Mouse (Mus musculus): ENCODE data around the gene Erc1. TPM values are rescaled to one million over a fixed set of nuclear protein-coding genes. Genes with fewer than 3 reads are reported as not detected.

The Erc1 gene
- polyA plus RNA-seq (2014; fragmentation: Nextera tagmentation; extraction: Ambion mirVana): 23.7 and 25.4 TPM in 2 replicates

GRCm38 (mm10) chr6:119848034-119848695, at the start of gene Erc1:
TSS of gene Erc1 (minus strand) at chr6:119848167.
- peak within 1 kb of the TSS; percentile 90 for H3K4me3 ChIP-seq (ENCODE audit: low read depth, low read length)
- DNase-seq (ENCODE audit: low spot score, missing footprints) (peak; percentile 99), ATAC-seq (ENCODE audit: low FRiP score) (peak; percentile 95)
- H3K4me2 ChIP-seq: peak within 1 kb of the TSS; percentile 71
- no peaks in the 10 kb centered on the region for H3K9me3 ChIP-seq (ENCODE audit: control insufficient read depth, low read length)
- H3K4me1 ChIP-seq (ENCODE audit: control insufficient read depth, insufficient read depth, low read length): peaks cover 14% of the 10 kb centered on the region
- no peaks in the 10 kb centered on the region for H3K36me3 ChIP-seq (ENCODE audit: control insufficient read depth, insufficient read depth, low read length)
- WGBS: under 1% methylated on average over 48 of the region's 73 CpGs
- peak within 1 kb of the TSS; percentile 87 for H3K9ac ChIP-seq (ENCODE audit: low read length)
- no peaks in the 10 kb centered on the region for H3K27me3 ChIP-seq (ENCODE audit: control insufficient read depth, insufficient read depth, low read length)
- H3K27ac ChIP-seq (ENCODE audit: low read depth, low read length): peak within 1 kb of the TSS; percentile 78

GRCm38 (mm10) chr6:119892711-119893110, 44.7 kb upstream of the Erc1 start:
- no peak for DNase-seq (ENCODE audit: low spot score, missing footprints)
- no peaks in the 10 kb centered on the region for H3K9me3 ChIP-seq (ENCODE audit: control insufficient read depth, low read length)
- H3K27me3 ChIP-seq (ENCODE audit: control insufficient read depth, insufficient read depth, low read length): no peaks in the 10 kb centered on the region
- H3K4me1 ChIP-seq (ENCODE audit: control insufficient read depth, insufficient read depth, low read length): no peaks in the 10 kb centered on the region
- ATAC-seq (ENCODE audit: low FRiP score): no peak
- H3K27ac ChIP-seq (ENCODE audit: low read depth, low read length): no peak overlapping the region
- WGBS: 77% methylated on average over 7 of the region's 7 CpGs
- no peak overlapping the region for H3K9ac ChIP-seq (ENCODE audit: low read length)
- no peaks in the 10 kb centered on the region for H3K36me3 ChIP-seq (ENCODE audit: control insufficient read depth, insufficient read depth, low read length)
- H3K4me3 ChIP-seq (ENCODE audit: low read depth, low read length): no peak overlapping the region
- no peak overlapping the region for H3K4me2 ChIP-seq

DNA sequence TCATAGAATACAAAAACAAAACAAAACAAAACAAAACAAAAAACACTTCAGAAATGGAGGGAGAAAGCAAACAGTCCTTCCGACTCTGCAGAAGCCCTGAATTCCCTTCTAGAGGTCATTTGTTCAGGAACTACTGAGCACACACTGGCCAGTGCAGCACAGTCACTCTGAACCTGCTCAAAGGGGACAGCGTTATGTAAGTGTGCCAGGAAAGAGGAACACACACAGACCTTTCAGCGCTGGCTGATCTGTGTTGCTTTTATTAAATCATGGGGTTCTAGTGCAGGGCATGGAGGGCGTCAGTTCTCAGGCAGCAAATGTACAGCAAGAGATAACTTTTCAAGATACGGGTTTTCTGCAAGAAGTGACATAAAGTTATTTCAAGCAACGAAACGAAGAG, 35.2 kb upstream of the Erc1 start:
- no peak overlapping the region for H3K27ac ChIP-seq (ENCODE audit: low read depth, low read length)
- no peak overlapping the region for H3K4me3 ChIP-seq (ENCODE audit: low read depth, low read length)
- no peak overlapping the region for H3K9ac ChIP-seq (ENCODE audit: low read length)
- no peaks in the 10 kb centered on the region for H3K27me3 ChIP-seq (ENCODE audit: control insufficient read depth, insufficient read depth, low read length)
- H3K4me2 ChIP-seq: no peak overlapping the region
- no peak for ATAC-seq (ENCODE audit: low FRiP score)
- no peak for DNase-seq (ENCODE audit: low spot score, missing footprints)
- no peaks in the 10 kb centered on the region for H3K9me3 ChIP-seq (ENCODE audit: control insufficient read depth, low read length)
- WGBS: 82% methylated on average over 7 of the region's 7 CpGs
- H3K4me1 ChIP-seq (ENCODE audit: control insufficient read depth, insufficient read depth, low read length): no peaks in the 10 kb centered on the region
- H3K36me3 ChIP-seq (ENCODE audit: control insufficient read depth, insufficient read depth, low read length): no peaks in the 10 kb centered on the region

DNA sequence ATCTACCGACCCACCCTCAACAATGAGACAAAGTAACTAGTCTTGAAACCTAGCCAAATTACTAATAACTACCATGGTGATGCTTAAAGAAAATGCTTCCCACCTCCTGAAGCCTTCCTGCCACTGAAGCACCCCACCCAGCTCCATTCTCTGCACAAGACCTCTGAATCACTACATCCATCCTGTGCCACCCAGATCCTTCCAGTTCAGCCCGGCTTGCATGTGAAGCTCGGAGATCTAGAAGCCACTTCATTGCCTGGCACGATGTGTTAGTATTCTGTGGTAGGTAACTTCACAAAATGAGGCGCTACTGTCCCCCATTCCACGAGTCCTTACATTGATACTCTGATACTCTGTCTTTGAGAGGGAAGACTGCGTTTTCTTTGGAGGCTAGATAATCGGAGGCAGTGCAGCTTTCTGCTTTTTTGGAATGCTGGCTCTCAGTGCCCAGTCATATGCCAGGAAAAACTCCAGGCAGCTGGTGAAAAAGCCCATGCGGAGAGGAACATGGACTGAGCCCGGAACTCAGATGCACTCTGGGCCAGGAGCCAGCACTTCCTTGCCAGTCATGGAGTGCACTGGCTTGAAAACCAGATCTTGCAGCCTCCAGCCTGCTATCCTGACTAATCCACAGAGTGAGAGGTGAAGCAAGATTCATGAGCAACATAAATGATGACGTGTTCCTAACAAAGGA, 16.5 kb upstream of the Erc1 start:
- Histone ChIP-seq H3K27ac (ENCODE audit: low read depth, low read length) (no peak overlapping the region), H3K27me3 (ENCODE audit: control insufficient read depth, insufficient read depth, low read length) (no peaks in the 10 kb centered on the region), H3K9me3 (ENCODE audit: control insufficient read depth, low read length) (no peaks in the 10 kb centered on the region), H3K4me1 (ENCODE audit: control insufficient read depth, insufficient read depth, low read length) (no peaks in the 10 kb centered on the region; the same call in 1 of the 2 replicates), H3K36me3 (ENCODE audit: control insufficient read depth, insufficient read depth, low read length) (no peaks in the 10 kb centered on the region), H3K9ac (ENCODE audit: low read length) (no peak overlapping the region), H3K4me3 (ENCODE audit: low read depth, low read length) (no peak overlapping the region), H3K4me2 (no peak overlapping the region)
- ATAC-seq (ENCODE audit: low FRiP score) (no peak), DNase-seq (ENCODE audit: low spot score, missing footprints) (no peak)
- 92% methylated on average over 11 of the region's 11 CpGs for WGBS

GRCm38 (mm10) chr6:119861519-119861918, 13.6 kb upstream of the Erc1 start:
- H3K9ac ChIP-seq (ENCODE audit: low read length): no peak overlapping the region
- H3K4me3 ChIP-seq (ENCODE audit: low read depth, low read length): no peak overlapping the region
- peak; percentile 88 for DNase-seq (ENCODE audit: low spot score, missing footprints)
- H3K9me3 ChIP-seq (ENCODE audit: control insufficient read depth, low read length): no peaks in the 10 kb centered on the region
- no peaks in the 10 kb centered on the region for H3K36me3 ChIP-seq (ENCODE audit: control insufficient read depth, insufficient read depth, low read length)
- no peaks in the 10 kb centered on the region; the same call in 1 of the 2 replicates for H3K4me1 ChIP-seq (ENCODE audit: control insufficient read depth, insufficient read depth, low read length)
- no peak overlapping the region for H3K27ac ChIP-seq (ENCODE audit: low read depth, low read length)
- no peak overlapping the region for H3K4me2 ChIP-seq
- WGBS: 32% methylated on average over 8 of the region's 8 CpGs
- no peak for ATAC-seq (ENCODE audit: low FRiP score)
- H3K27me3 ChIP-seq (ENCODE audit: control insufficient read depth, insufficient read depth, low read length): no peaks in the 10 kb centered on the region

- Histone ChIP-seq H3K9ac (ENCODE audit: low read length) (no peak overlapping the region), H3K27me3 (ENCODE audit: control insufficient read depth, insufficient read depth, low read length) (no peaks in the 10 kb centered on the region), H3K9me3 (ENCODE audit: control insufficient read depth, low read length) (no peaks in the 10 kb centered on the region), H3K27ac (ENCODE audit: low read depth, low read length) (no peak overlapping the region), H3K4me1 (ENCODE audit: control insufficient read depth, insufficient read depth, low read length) (no peaks in the 10 kb centered on the region; the same call in 1 of the 2 replicates), H3K36me3 (ENCODE audit: control insufficient read depth, insufficient read depth, low read length) (no peaks in the 10 kb centered on the region), H3K4me2 (no peak overlapping the region), H3K4me3 (ENCODE audit: low read depth, low read length) (no peak overlapping the region)
- 92% methylated on average over 2 of the region's 2 CpGs for WGBS
- ATAC-seq (ENCODE audit: low FRiP score): no peak
- DNase-seq (ENCODE audit: low spot score, missing footprints): no peak
Measured at GRCm38 (mm10) chr6:119860236-119860635, 12.3 kb upstream of the Erc1 start.

GRCm38 (mm10) chr6:119855471-119855870, 7.5 kb upstream of the Erc1 start:
- Histone ChIP-seq H3K9me3 (ENCODE audit: control insufficient read depth, low read length) (no peaks in the 10 kb centered on the region), H3K4me2 (no peak overlapping the region), H3K4me3 (ENCODE audit: low read depth, low read length) (no peak overlapping the region), H3K9ac (ENCODE audit: low read length) (no peak overlapping the region), H3K36me3 (ENCODE audit: control insufficient read depth, insufficient read depth, low read length) (no peaks in the 10 kb centered on the region), H3K4me1 (ENCODE audit: control insufficient read depth, insufficient read depth, low read length) (no peaks in the 10 kb centered on the region), H3K27me3 (ENCODE audit: control insufficient read depth, insufficient read depth, low read length) (no peaks in the 10 kb centered on the region), H3K27ac (ENCODE audit: low read depth, low read length) (no peak overlapping the region)
- 92% methylated on average over 4 of the region's 4 CpGs for WGBS
- DNase-seq (ENCODE audit: low spot score, missing footprints) (no peak), ATAC-seq (ENCODE audit: low FRiP score) (no peak)

GRCm38 (mm10) chr6:119854156-119854555, 6.2 kb upstream of the Erc1 start:
- Histone ChIP-seq H3K9ac (ENCODE audit: low read length) (no peak overlapping the region), H3K27me3 (ENCODE audit: control insufficient read depth, insufficient read depth, low read length) (no peaks in the 10 kb centered on the region), H3K9me3 (ENCODE audit: control insufficient read depth, low read length) (no peaks in the 10 kb centered on the region), H3K36me3 (ENCODE audit: control insufficient read depth, insufficient read depth, low read length) (no peaks in the 10 kb centered on the region), H3K4me1 (ENCODE audit: control insufficient read depth, insufficient read depth, low read length) (peaks cover 2% of the 10 kb centered on the region; the same call in 1 of the 2 replicates), H3K4me3 (ENCODE audit: low read depth, low read length) (no peak overlapping the region), H3K4me2 (no peak overlapping the region), H3K27ac (ENCODE audit: low read depth, low read length) (no peak overlapping the region)
- 49% methylated on average over 2 of the region's 2 CpGs for WGBS
- ATAC-seq (ENCODE audit: low FRiP score) (no peak), DNase-seq (ENCODE audit: low spot score, missing footprints) (no peak)

DNA sequence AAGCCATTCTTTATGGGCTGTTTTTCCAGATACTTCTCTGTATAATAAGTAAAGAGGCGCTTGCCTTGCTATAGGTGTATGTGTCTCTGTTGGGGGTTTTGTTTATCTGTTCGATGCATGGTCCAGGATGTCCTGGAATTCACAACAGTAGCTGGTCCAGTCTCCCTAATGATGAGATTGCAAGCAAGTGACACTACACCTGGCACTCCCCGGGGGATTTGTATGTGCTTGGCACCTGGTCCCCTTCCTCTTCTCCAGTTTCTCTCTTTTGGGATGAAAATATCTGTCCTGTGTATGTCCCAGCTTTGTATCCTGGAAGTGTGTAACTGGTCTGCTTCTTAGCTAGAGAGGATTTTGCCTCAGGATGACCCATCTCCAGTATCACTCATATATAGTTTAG, 1.9 kb upstream of the Erc1 start:
- Histone ChIP-seq H3K4me2 (no peak overlapping the region), H3K4me1 (ENCODE audit: control insufficient read depth, insufficient read depth, low read length) (peaks cover 14% of the 10 kb centered on the region), H3K27ac (ENCODE audit: low read depth, low read length) (no peak overlapping the region), H3K27me3 (ENCODE audit: control insufficient read depth, insufficient read depth, low read length) (no peaks in the 10 kb centered on the region), H3K4me3 (ENCODE audit: low read depth, low read length) (no peak overlapping the region), H3K9ac (ENCODE audit: low read length) (no peak overlapping the region), H3K9me3 (ENCODE audit: control insufficient read depth, low read length) (no peaks in the 10 kb centered on the region), H3K36me3 (ENCODE audit: control insufficient read depth, insufficient read depth, low read length) (no peaks in the 10 kb centered on the region)
- ATAC-seq (ENCODE audit: low FRiP score): no peak
- DNase-seq (ENCODE audit: low spot score, missing footprints): no peak
- WGBS: 92% methylated on average over 3 of the region's 3 CpGs

All from midbrain, embryonic 11.5 days (tissue).